Mouse (Mus musculus): Measurements from ENCODE around the gene Plekhm3. TPM values are rescaled to one million over a fixed set of nuclear protein-coding genes. Genes with fewer than 3 reads are reported as not detected.
"Not testable (repeated sequence)": the region's sequence is repeated elsewhere in the genome, so short reads cannot be mapped to it uniquely, and the experiment has no call there.

Gene Plekhm3
- polyA plus RNA-seq, 1 experiment, result 8.2 TPM

GRCm38 (mm10) chr1:64957021-64957489, 431 bp upstream of the Plekhm3 start:
- no peaks in the 10 kb centered on the region for H3K4me1 ChIP-seq (ENCODE audit: control insufficient read depth, insufficient read depth, low read length)
- H3K4me3 ChIP-seq (ENCODE audit: insufficient read depth, low read length), result peak overlapping the region; percentile 16; the same call in 1 of the 2 replicates
- H3K27ac ChIP-seq (ENCODE audit: insufficient read depth, low read length), result no peak overlapping the region
- TF ChIP-seq POLR2A (IDR thresholded peaks at IDR 0.05; ENCODE audit: low read depth, low read length) (no peak), CTCF (IDR thresholded peaks at IDR 0.05; ENCODE audit: borderline replicate concordance, insufficient read depth, low read length) (no peak)

- not testable (repeated sequence) for H3K27ac ChIP-seq (ENCODE audit: insufficient read depth, low read length); H3K4me3 ChIP-seq (ENCODE audit: insufficient read depth, low read length); H3K4me1 ChIP-seq (ENCODE audit: control insufficient read depth, insufficient read depth, low read length)
Measured at GRCm38 (mm10) chr1:64954786-64955185, 1.8 kb downstream of the Plekhm3 start.

- Histone ChIP-seq H3K4me1 (ENCODE audit: control insufficient read depth, insufficient read depth, low read length) (peaks cover 6% of the 10 kb centered on the region; the same call in 1 of the 2 replicates), H3K4me3 (ENCODE audit: insufficient read depth, low read length) (no peak overlapping the region), H3K27ac (ENCODE audit: insufficient read depth, low read length) (no peak overlapping the region)
- TF ChIP-seq CTCF (IDR thresholded peaks at IDR 0.05; ENCODE audit: borderline replicate concordance, insufficient read depth, low read length) (no peak), POLR2A (IDR thresholded peaks at IDR 0.05; ENCODE audit: low read depth, low read length) (no peak)
Measured at GRCm38 (mm10) chr1:64950271-64950670, 6.4 kb downstream of the Plekhm3 start.

GRCm38 (mm10) chr1:64949377-64949776, 7.2 kb downstream of the Plekhm3 start:
- Histone ChIP-seq H3K4me3 (ENCODE audit: insufficient read depth, low read length) (no peak overlapping the region), H3K27ac (ENCODE audit: insufficient read depth, low read length) (no peak overlapping the region), H3K4me1 (ENCODE audit: control insufficient read depth, insufficient read depth, low read length) (peaks cover 6% of the 10 kb centered on the region; the same call in 1 of the 2 replicates)
- TF ChIP-seq POLR2A (IDR thresholded peaks at IDR 0.05; ENCODE audit: low read depth, low read length), result no peak
- TF ChIP-seq CTCF (IDR thresholded peaks at IDR 0.05; ENCODE audit: borderline replicate concordance, insufficient read depth, low read length), result no peak

- TF ChIP-seq CTCF (IDR thresholded peaks at IDR 0.05; ENCODE audit: borderline replicate concordance, insufficient read depth, low read length) (no peak), POLR2A (IDR thresholded peaks at IDR 0.05; ENCODE audit: low read depth, low read length) (no peak)
- H3K4me3 ChIP-seq (ENCODE audit: insufficient read depth, low read length), result no peak overlapping the region
- H3K4me1 ChIP-seq (ENCODE audit: control insufficient read depth, insufficient read depth, low read length), result peaks cover 8% of the 10 kb centered on the region; the same call in 1 of the 2 replicates
- H3K27ac ChIP-seq (ENCODE audit: insufficient read depth, low read length), result no peak overlapping the region
Measured at GRCm38 (mm10) chr1:64946106-64946505, 10.5 kb downstream of the Plekhm3 start.

- H3K4me3 ChIP-seq (ENCODE audit: insufficient read depth, low read length), result no peak overlapping the region
- peaks cover 6% of the 10 kb centered on the region; the same call in 1 of the 2 replicates for H3K4me1 ChIP-seq (ENCODE audit: control insufficient read depth, insufficient read depth, low read length)
- no peak overlapping the region for H3K27ac ChIP-seq (ENCODE audit: insufficient read depth, low read length)
- no peak for TF ChIP-seq CTCF (IDR thresholded peaks at IDR 0.05; ENCODE audit: borderline replicate concordance, insufficient read depth, low read length)
- no peak for TF ChIP-seq POLR2A (IDR thresholded peaks at IDR 0.05; ENCODE audit: low read depth, low read length)
Measured at GRCm38 (mm10) chr1:64945214-64945785, 11.3 kb downstream of the Plekhm3 start.

- Histone ChIP-seq H3K4me1 (ENCODE audit: control insufficient read depth, insufficient read depth, low read length) (peaks cover 2% of the 10 kb centered on the region; the same call in 1 of the 2 replicates), H3K27ac (ENCODE audit: insufficient read depth, low read length) (no peak overlapping the region), H3K4me3 (ENCODE audit: insufficient read depth, low read length) (no peak overlapping the region)
- no peak for TF ChIP-seq CTCF (IDR thresholded peaks at IDR 0.05; ENCODE audit: borderline replicate concordance, insufficient read depth, low read length)
- no peak for TF ChIP-seq POLR2A (IDR thresholded peaks at IDR 0.05; ENCODE audit: low read depth, low read length)
Measured at GRCm38 (mm10) chr1:64944746-64945145, 11.9 kb downstream of the Plekhm3 start.

- H3K4me1 ChIP-seq (ENCODE audit: control insufficient read depth, insufficient read depth, low read length), result peaks cover 2% of the 10 kb centered on the region; the same call in 1 of the 2 replicates
- TF ChIP-seq POLR2A (IDR thresholded peaks at IDR 0.05; ENCODE audit: low read depth, low read length), result no peak
- TF ChIP-seq CTCF (IDR thresholded peaks at IDR 0.05; ENCODE audit: borderline replicate concordance, insufficient read depth, low read length), result no peak
- no peak overlapping the region for H3K4me3 ChIP-seq (ENCODE audit: insufficient read depth, low read length)
- H3K27ac ChIP-seq (ENCODE audit: insufficient read depth, low read length), result peak overlapping the region; percentile 47; the same call in 1 of the 2 replicates
Measured at GRCm38 (mm10) chr1:64942006-64942755, 14.4 kb downstream of the Plekhm3 start.

- no peak overlapping the region for H3K27ac ChIP-seq (ENCODE audit: insufficient read depth, low read length)
- TF ChIP-seq POLR2A (IDR thresholded peaks at IDR 0.05; ENCODE audit: low read depth, low read length) (no peak), CTCF (IDR thresholded peaks at IDR 0.05; ENCODE audit: borderline replicate concordance, insufficient read depth, low read length) (no peak)
- no peak overlapping the region for H3K4me3 ChIP-seq (ENCODE audit: insufficient read depth, low read length)
- peaks cover 2% of the 10 kb centered on the region; the same call in 1 of the 2 replicates for H3K4me1 ChIP-seq (ENCODE audit: control insufficient read depth, insufficient read depth, low read length)
Measured at GRCm38 (mm10) chr1:64938907-64939306, 17.7 kb downstream of the Plekhm3 start.

- H3K4me3 ChIP-seq (ENCODE audit: insufficient read depth, low read length), result no peak overlapping the region
- peaks cover 4% of the 10 kb centered on the region for H3K4me1 ChIP-seq (ENCODE audit: control insufficient read depth, insufficient read depth, low read length)
- TF ChIP-seq CTCF (IDR thresholded peaks at IDR 0.05; ENCODE audit: borderline replicate concordance, insufficient read depth, low read length) (no peak), POLR2A (IDR thresholded peaks at IDR 0.05; ENCODE audit: low read depth, low read length) (no peak)
- no peak overlapping the region for H3K27ac ChIP-seq (ENCODE audit: insufficient read depth, low read length)
Measured at GRCm38 (mm10) chr1:64937692-64938091, 18.9 kb downstream of the Plekhm3 start.

Measured in embryonic fibroblast, embryonic 13.5 days (primary cell).